Mouse (Mus musculus): ENCODE results near the gene Peak1.
A peak's percentile ranks its signal among the peaks of the same experiment; 100 is the strongest.

Peak1 gene

GRCm38 (mm10) chr9:56415935-56416607, 1.8 kb downstream of the Peak1 start:
- DNase-seq (ENCODE audit: low spot score): no peak

- DNase-seq (ENCODE audit: low spot score): no peak
Observed at GRCm38 (mm10) chr9:56415393-56415792, 2.5 kb downstream of the Peak1 start.

GRCm38 (mm10) chr9:56414322-56414721, 3.5 kb downstream of the Peak1 start:
- no peak for DNase-seq (ENCODE audit: low spot score)

- DNase-seq (ENCODE audit: low spot score): no peak
Observed at GRCm38 (mm10) chr9:56412716-56413115, 5.2 kb downstream of the Peak1 start.

- DNase-seq (ENCODE audit: low spot score): no peak
Observed at GRCm38 (mm10) chr9:56409928-56410327, 7.9 kb downstream of the Peak1 start.

- DNase-seq (ENCODE audit: low spot score): no peak
Observed at GRCm38 (mm10) chr9:56404619-56405018, 13.2 kb downstream of the Peak1 start.

- DNase-seq (ENCODE audit: low spot score): no peak
Observed at GRCm38 (mm10) chr9:56396306-56396705, 21.6 kb downstream of the Peak1 start.

GRCm38 (mm10) chr9:56392857-56393256, 25.0 kb downstream of the Peak1 start:
- no peak for DNase-seq (ENCODE audit: low spot score)

- DNase-seq (ENCODE audit: low spot score): no peak
Observed at GRCm38 (mm10) chr9:56382786-56383185, 35.1 kb downstream of the Peak1 start.

GRCm38 (mm10) chr9:56374401-56374800, 43.5 kb downstream of the Peak1 start:
- no peak for DNase-seq (ENCODE audit: low spot score)

- no peak for DNase-seq (ENCODE audit: low spot score)
Observed at GRCm38 (mm10) chr9:56370710-56371109, 47.2 kb downstream of the Peak1 start.

GRCm38 (mm10) chr9:56368814-56369213, 49.1 kb downstream of the Peak1 start:
- no peak for DNase-seq (ENCODE audit: low spot score)

- no peak for DNase-seq (ENCODE audit: low spot score)
Observed at GRCm38 (mm10) chr9:56363306-56363705, 54.6 kb downstream of the Peak1 start.

GRCm38 (mm10) chr9:56359261-56359660, 58.6 kb downstream of the Peak1 start:
- DNase-seq (ENCODE audit: low spot score): no peak

- DNase-seq (ENCODE audit: low spot score): no peak
Observed at GRCm38 (mm10) chr9:56355186-56355585, 62.7 kb downstream of the Peak1 start.

- no peak for DNase-seq (ENCODE audit: low spot score)
Observed at GRCm38 (mm10) chr9:56346321-56346720, 71.5 kb downstream of the Peak1 start.

- DNase-seq (ENCODE audit: low spot score): no peak
Observed at GRCm38 (mm10) chr9:56339426-56340195, 78.3 kb downstream of the Peak1 start.

- DNase-seq (ENCODE audit: low spot score): no peak
Observed at GRCm38 (mm10) chr9:56334363-56334762, 83.5 kb downstream of the Peak1 start.

GRCm38 (mm10) chr9:56332774-56333173, 85.1 kb downstream of the Peak1 start:
- DNase-seq (ENCODE audit: low spot score): no peak

- no peak for DNase-seq (ENCODE audit: low spot score)
Observed at GRCm38 (mm10) chr9:56326511-56327005, 91.3 kb downstream of the Peak1 start.

GRCm38 (mm10) chr9:56325725-56326124, 92.1 kb downstream of the Peak1 start:
- no peak for DNase-seq (ENCODE audit: low spot score)

- peak; percentile 17 for DNase-seq (ENCODE audit: low spot score)
Observed at GRCm38 (mm10) chr9:56324576-56325355, 93.1 kb downstream of the Peak1 start.

- no peak for DNase-seq (ENCODE audit: low spot score)
Observed at GRCm38 (mm10) chr9:56321291-56321690, 96.6 kb downstream of the Peak1 start.

Measured in ovary, postnatal 36 days (tissue).